In the genomic region with DNA sequence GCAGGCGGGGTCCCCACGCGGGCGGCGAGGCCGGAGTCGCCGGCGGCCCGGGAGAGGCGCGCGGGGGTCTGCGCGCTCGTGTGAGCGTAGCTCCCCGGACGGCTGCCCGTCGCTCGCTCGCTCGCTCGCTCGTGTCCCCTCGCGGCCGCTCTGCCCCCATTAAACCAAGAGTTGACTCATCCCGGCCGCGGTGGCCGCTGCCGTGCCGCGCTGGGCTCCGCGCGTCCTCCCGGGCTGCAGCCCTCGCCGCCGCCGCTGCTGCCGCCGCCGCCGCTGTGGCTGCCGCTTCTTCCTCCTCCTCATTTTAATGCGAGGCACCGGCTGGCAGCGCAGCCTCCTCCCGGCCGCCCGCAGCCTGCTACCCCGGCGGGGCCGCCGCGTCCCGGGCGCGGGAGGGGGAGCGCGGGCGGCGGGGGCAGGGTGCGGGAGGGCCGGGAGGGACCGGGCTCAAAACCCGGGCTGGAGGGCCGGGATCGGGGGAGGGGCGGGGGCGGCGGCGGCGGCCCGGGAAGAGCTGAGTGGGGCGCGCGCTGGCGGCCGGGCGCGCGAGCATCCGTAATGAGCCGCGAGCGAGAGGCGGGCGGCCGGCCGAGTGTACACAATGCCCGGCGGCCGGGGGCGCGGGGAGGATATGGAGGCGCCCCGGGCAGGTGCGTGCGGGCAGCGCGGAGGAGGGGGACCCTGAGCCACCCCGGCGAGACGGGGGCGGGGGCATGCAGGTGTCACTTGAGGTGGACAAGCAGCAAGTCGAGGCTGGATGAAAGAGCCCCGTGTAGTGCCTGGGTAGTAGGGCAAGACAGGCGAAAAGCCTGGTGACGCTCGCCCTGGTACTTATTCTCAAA, we compare ENCODE assay signal across 8 mouse cellular contexts. TPM values are rescaled to one million over a fixed set of nuclear protein-coding genes. Genes with fewer than 3 reads are reported as not detected.
A peak's percentile ranks its signal among the peaks of the same experiment; 100 is the strongest.
DNase-seq lines count a peak whose midpoint lies in the region; ATAC-seq lines count a peak whose summit lies in the region.

No protein-coding gene starts in this region.

- no peaks in the 10 kb centered on the region for H3K36me3 ChIP-seq in embryonic facial prominence, embryonic 15.5 days

- H3K27ac ChIP-seq in embryonic facial prominence, embryonic 15.5 days (replicated peaks): peak overlapping the region; percentile 77

- H3K4me1 ChIP-seq in embryonic facial prominence, embryonic 15.5 days: no peaks in the 10 kb centered on the region

- ATAC-seq in embryonic facial prominence, embryonic 15.5 days (ENCODE audit: insufficient number of reproducible peaks, low FRiP score, low TSS enrichment, low read depth): peak; percentile 72
- peak; percentile 36; the same call in 1 of the 2 replicates for ATAC-seq in megakaryocyte-erythroid progenitor cell, adult 5-6 weeks (replicated peaks; ENCODE audit: low FRiP score, low TSS enrichment, poor library complexity, severe bottlenecking)

- DNase-seq in MN1 (ENCODE audit: low spot score): peak; percentile 76
- DNase-seq in adrenal gland, postnatal 36 days: peak; percentile 64 to 84
- peak; percentile 72 for DNase-seq in heart, postnatal 10 days
- peak; percentile 74 to 82 for DNase-seq in kidney, postnatal 4 days
- peak; percentile 69 for DNase-seq in right cerebral cortex, postnatal 4 days
- no peak for DNase-seq in adipocyte (ENCODE audit: low spot score)

- no peaks in the 10 kb centered on the region for H3K27me3 ChIP-seq in embryonic facial prominence, embryonic 15.5 days

- H3K4me2 ChIP-seq in embryonic facial prominence, embryonic 15.5 days (replicated peaks): peak overlapping the region; percentile 92

- peak overlapping the region; percentile 72 for H3K9ac ChIP-seq in embryonic facial prominence, embryonic 15.5 days

- WGBS in embryonic facial prominence, embryonic 15.5 days: under 1% methylated on average over 94 of the region's 115 CpGs

- H3K9me3 ChIP-seq in embryonic facial prominence, embryonic 15.5 days (replicated peaks): no peaks in the 10 kb centered on the region

- peak overlapping the region; percentile 85 for H3K4me3 ChIP-seq in embryonic facial prominence, embryonic 15.5 days (replicated peaks)

- intact Hi-C loops in heart, postnatal 10 days (cut with DNase I): no loop called here

RNA-seq across cellular contexts. Expression of a gene that starts 19.9 kb away (rescaled TPM):
- 10 to 100 TPM; 16.1 to 21.4 TPM for total RNA-seq in adrenal gland, postnatal 36 days (2021)
- polyA plus RNA-seq in embryonic facial prominence, embryonic 15.5 days (2015; fragmentation: Nextera tagmentation; extraction: Ambion mirVana): 16.0 and 16.9 TPM in 2 replicates
- 10 to 100 TPM; 28.9 to 35.1 TPM for total RNA-seq in heart, postnatal 10 days (2021)
- total RNA-seq in megakaryocyte-erythroid progenitor cell, adult 5-6 weeks (2014; fragmentation: Nextera tagmentation): 8.2 and 9.9 TPM in 2 replicates
- 3.9 and 6.2 TPM in 2 replicates for total RNA-seq in megakaryocyte-erythroid progenitor cell, adult 5-6 weeks (2017)
